Mouse (Mus musculus): ENCODE measurements around the gene Slc16a5. TPM values are rescaled to one million over a fixed set of nuclear protein-coding genes. Genes with fewer than 3 reads are reported as not detected.
A peak's percentile ranks its signal among the peaks of the same experiment; 100 is the strongest.

Slc16a5 gene
- total RNA-seq, 2 experiments from 2014 or later: not detected

GRCm38 (mm10) chr11:115430561-115430960, 31.7 kb upstream of the Slc16a5 start:
- TF ChIP-seq CTCF (IDR thresholded peaks at IDR 0.05): no peak
- DNase-seq (ENCODE audit: extremely low spot score in 1 of 2, low spot score in 2 of 2): no peak
- Histone ChIP-seq H3K4me3 (no peak overlapping the region), H3K27ac (no peak overlapping the region)
- intact Hi-C loops (cut with DNase I): no loop called here

DNA sequence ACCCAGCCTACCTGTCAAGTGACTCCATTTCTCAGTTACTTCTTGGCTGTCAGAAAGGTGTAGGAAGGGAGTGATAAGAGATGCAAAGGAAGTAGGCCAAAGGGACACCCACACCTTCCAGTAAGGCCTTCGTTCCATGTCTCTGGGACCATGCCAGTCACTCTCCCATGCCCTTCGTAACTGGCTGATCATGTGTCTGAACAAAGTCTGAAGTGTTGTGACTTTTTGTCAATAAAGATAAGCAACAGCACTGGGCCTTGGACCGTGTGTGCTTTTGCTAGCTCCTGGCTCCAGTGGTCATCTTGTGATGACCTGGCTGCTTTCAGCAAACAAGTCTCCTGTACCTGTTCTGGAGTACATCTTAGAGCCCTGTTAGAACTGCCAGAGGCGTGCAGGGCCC, 29.5 kb upstream of the Slc16a5 start:
- no peak for TF ChIP-seq CTCF (IDR thresholded peaks at IDR 0.05)
- Histone ChIP-seq H3K4me3 (no peak overlapping the region), H3K27ac (no peak overlapping the region)
- intact Hi-C loops (cut with DNase I): no loop called here
- DNase-seq (ENCODE audit: extremely low spot score in 1 of 2, low spot score in 2 of 2): no peak

- TF ChIP-seq CTCF (IDR thresholded peaks at IDR 0.05): no peak
- intact Hi-C loops (cut with DNase I): no loop called here
These were observed 28.9 kb upstream of the Slc16a5 start for GRCm38 (mm10) chr11:115433342-115433741.

GRCm38 (mm10) chr11:115435596-115436337, 26.5 kb upstream of the Slc16a5 start:
- Histone ChIP-seq H3K27ac (peak overlapping the region; percentile 24; the same call in 1 of the 2 replicates), H3K4me3 (peak overlapping the region; percentile 34)
- no peak for DNase-seq (ENCODE audit: extremely low spot score in 1 of 2, low spot score in 2 of 2)
- intact Hi-C loops (cut with DNase I): no loop called here
- TF ChIP-seq CTCF (IDR thresholded peaks at IDR 0.05): no peak

More at GRCm38 (mm10) chr11:115433342-115433741, 28.9 kb upstream of the Slc16a5 start:
- no peak for DNase-seq (ENCODE audit: extremely low spot score in 1 of 2, low spot score in 2 of 2)
- no peak overlapping the region for H3K27ac ChIP-seq
- H3K4me3 ChIP-seq: no peak overlapping the region

DNA sequence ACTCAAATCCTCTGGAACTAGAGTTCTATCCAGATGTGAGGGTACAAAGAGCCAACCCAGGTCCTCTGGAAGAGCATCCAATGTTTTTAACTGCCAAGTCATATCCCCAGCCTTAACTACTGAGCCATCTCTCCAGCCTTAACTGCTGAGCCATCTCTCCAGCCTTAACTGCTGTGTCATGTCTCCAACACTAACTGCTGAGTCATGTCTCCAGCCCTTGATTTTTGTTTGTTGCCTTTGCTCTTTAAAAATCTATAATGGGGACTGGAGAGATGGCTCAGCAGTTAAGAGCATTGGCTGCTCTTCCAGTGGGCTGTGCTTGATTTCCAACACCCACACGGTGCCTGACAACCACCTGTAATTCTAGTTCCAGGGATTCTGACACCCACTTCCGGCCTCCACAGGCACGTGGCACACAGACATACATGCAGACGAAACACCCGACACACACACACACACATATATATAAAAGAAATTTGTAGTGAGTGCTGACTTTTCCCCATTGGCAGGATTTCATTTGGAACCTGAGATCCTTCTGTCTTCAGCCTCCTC, 24.6 kb upstream of the Slc16a5 start:
- intact Hi-C loops (cut with DNase I): no loop called here
- no peak for DNase-seq (ENCODE audit: extremely low spot score in 1 of 2, low spot score in 2 of 2)
- no peak overlapping the region for H3K27ac ChIP-seq
- H3K4me3 ChIP-seq: no peak overlapping the region
- no peak for TF ChIP-seq CTCF (IDR thresholded peaks at IDR 0.05)

DNA sequence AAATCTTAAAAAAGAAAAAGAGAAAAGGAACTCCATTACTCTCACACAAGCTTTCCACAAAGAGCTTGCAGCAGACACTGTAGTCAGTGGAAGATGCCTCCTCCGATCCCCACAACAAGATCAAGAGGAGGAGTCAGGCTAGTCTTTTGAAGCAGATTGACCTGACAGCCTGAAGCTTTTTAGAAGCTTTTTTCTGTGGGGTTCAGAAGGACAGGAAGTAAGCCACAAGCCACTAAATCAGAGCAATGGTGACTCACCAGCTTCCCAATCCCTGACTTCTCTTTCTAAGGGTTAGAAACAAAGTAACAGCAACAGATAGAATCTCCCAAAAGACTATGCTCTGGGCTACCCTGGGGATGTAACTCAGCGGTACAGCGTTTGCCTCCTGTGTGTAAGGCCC, 22.9 kb upstream of the Slc16a5 start:
- Histone ChIP-seq H3K4me3 (no peak overlapping the region), H3K27ac (no peak overlapping the region)
- DNase-seq (ENCODE audit: extremely low spot score in 1 of 2, low spot score in 2 of 2): no peak
- TF ChIP-seq CTCF (IDR thresholded peaks at IDR 0.05): no peak
- intact Hi-C loops (cut with DNase I): no loop called here

- no peak within 1 kb of the TSS for H3K27ac ChIP-seq
- no peak within 1 kb of the TSS for H3K4me3 ChIP-seq
- TF ChIP-seq CTCF (IDR thresholded peaks at IDR 0.05): no peak; the same call in 1 of the 2 replicates
- DNase-seq (ENCODE audit: extremely low spot score in 1 of 2, low spot score in 2 of 2): no peak
- intact Hi-C loops (cut with DNase I): no loop called here
These were observed 22.2 kb upstream of the Slc16a5 start, which contains the start of gene Trim80 for GRCm38 (mm10) chr11:115439906-115440595. Trim80 (plus strand) TSS chr11:115440545.

DNA sequence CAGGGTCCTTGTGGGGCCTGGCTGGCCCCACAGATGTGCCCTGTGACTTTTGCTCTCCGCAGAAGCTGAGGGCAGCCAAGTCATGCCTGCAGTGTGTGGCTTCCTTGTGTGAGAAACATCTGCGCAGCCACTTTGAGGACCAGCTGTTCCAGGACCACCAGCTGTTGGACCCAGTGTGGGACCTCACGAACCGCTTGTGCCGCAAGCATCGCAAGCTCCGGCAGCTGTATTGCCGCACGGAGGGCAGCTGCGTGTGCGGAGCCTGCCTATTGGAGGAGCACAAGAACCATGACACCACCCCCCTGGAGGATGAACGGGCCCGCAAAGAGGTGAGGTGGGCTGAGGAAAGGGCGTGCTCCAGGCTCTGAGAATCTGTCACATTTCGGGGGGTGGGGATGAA, 20.9 kb upstream of the Slc16a5 start:
- H3K27ac ChIP-seq: no peak overlapping the region
- no peak for TF ChIP-seq CTCF (IDR thresholded peaks at IDR 0.05)
- H3K4me3 ChIP-seq: no peak overlapping the region
- intact Hi-C loops (cut with DNase I): no loop called here
- DNase-seq (ENCODE audit: extremely low spot score in 1 of 2, low spot score in 2 of 2): no peak

GRCm38 (mm10) chr11:115446906-115447305, 15.4 kb upstream of the Slc16a5 start:
- no peak for DNase-seq (ENCODE audit: extremely low spot score in 1 of 2, low spot score in 2 of 2)
- Histone ChIP-seq H3K27ac (no peak overlapping the region), H3K4me3 (no peak overlapping the region)
- TF ChIP-seq CTCF (IDR thresholded peaks at IDR 0.05): no peak
- intact Hi-C loops (cut with DNase I): no loop called here

DNA sequence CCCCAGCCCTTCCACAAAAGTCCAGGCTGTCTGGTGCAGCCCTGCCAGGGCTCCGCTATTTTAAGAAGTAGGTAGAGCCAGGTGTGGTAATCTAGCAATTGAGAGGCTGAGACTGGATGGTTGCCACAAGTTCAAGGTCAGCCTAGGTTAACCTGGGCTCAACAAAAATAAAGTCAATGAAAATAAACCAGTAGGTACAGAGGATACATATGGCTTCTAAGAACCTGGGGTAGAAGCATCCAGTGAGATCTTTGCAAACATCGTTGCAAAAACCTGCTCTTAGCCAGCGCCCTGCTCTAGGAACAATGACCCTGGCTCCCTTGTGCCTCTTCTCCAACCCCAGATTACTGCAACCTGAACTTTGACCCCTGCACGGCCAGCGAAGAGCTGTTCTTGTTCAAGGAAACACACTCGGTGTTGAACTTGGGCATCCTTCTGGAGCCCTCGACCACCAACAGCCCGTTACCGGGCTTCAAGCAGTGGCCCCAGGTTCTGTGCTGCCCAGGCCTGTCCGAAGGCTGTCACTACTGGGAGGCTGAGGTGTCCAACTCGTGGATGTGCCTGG, 14.9 kb upstream of the Slc16a5 start:
- Histone ChIP-seq H3K4me3 (no peak overlapping the region), H3K27ac (no peak overlapping the region)
- DNase-seq (ENCODE audit: extremely low spot score in 1 of 2, low spot score in 2 of 2): no peak
- no peak for TF ChIP-seq CTCF (IDR thresholded peaks at IDR 0.05)
- intact Hi-C loops (cut with DNase I): no loop called here

- no peak for DNase-seq (ENCODE audit: extremely low spot score in 1 of 2, low spot score in 2 of 2)
- no peak overlapping the region for H3K27ac ChIP-seq
- intact Hi-C loops (cut with DNase I): no loop called here
- no peak overlapping the region for H3K4me3 ChIP-seq
- TF ChIP-seq CTCF (IDR thresholded peaks at IDR 0.05): no peak
These were observed 14.2 kb upstream of the Slc16a5 start for GRCm38 (mm10) chr11:115448075-115448474.

- TF ChIP-seq CTCF (IDR thresholded peaks at IDR 0.05): no peak
- H3K27ac ChIP-seq: no peak overlapping the region
- H3K4me3 ChIP-seq: no peak overlapping the region
- no peak for DNase-seq (ENCODE audit: extremely low spot score in 1 of 2, low spot score in 2 of 2)
- intact Hi-C loops (cut with DNase I): no loop called here
These were observed 13.3 kb upstream of the Slc16a5 start for GRCm38 (mm10) chr11:115448998-115449397.
